ENCODE assay signal across 8 mouse cellular contexts in genomic region chr15:77269496-77269895, GRCm38 (mm10). TPM values are rescaled to one million over a fixed set of nuclear protein-coding genes. Genes with fewer than 3 reads are reported as not detected.
A peak's percentile ranks its signal among the peaks of the same experiment; 100 is the strongest.
DNase-seq lines count a peak whose midpoint lies in the region; ATAC-seq and TF ChIP-seq lines count a peak whose summit lies in the region.
"Not testable (repeated sequence)": the region's sequence is repeated elsewhere in the genome, so short reads cannot be mapped to it uniquely, and the experiment has no call there.

No protein-coding gene starts in this region.

- not testable (repeated sequence) for H3K4me3 ChIP-seq in lung, postnatal 0 days (ENCODE audit: low read depth, low read length); midbrain, embryonic 11.5 days (ENCODE audit: low read depth, low read length)

- H3K27ac ChIP-seq in lung, postnatal 0 days (ENCODE audit: low read length); midbrain, embryonic 11.5 days (ENCODE audit: low read depth, low read length): not testable (repeated sequence)

- H3K9ac ChIP-seq in lung, postnatal 0 days (replicated peaks; ENCODE audit: low read depth); midbrain, embryonic 11.5 days (ENCODE audit: low read length): not testable (repeated sequence)

- H3K9me3 ChIP-seq in lung, postnatal 0 days (ENCODE audit: low read length); midbrain, embryonic 11.5 days (ENCODE audit: control insufficient read depth, low read length): not testable (repeated sequence)

- not testable (repeated sequence) for TF ChIP-seq CTCF in lung, postnatal 0 days (IDR thresholded peaks at IDR 0.05)

- ATAC-seq in lung, postnatal 0 days = peak; percentile 28; the same call in 1 of the 2 replicates
- not testable (repeated sequence) for ATAC-seq in midbrain, embryonic 11.5 days (ENCODE audit: low FRiP score)

- WGBS in lung, postnatal 0 days = 35% methylated on average over 1 of the region's 1 CpGs
- 95% methylated on average over 1 of the region's 1 CpGs for WGBS in midbrain, embryonic 11.5 days

- not testable (repeated sequence) for H3K27me3 ChIP-seq in lung, postnatal 0 days (replicated peaks; ENCODE audit: insufficient read depth, low read length); midbrain, embryonic 11.5 days (ENCODE audit: control insufficient read depth, insufficient read depth, low read length)

- H3K36me3 ChIP-seq in lung, postnatal 0 days (ENCODE audit: insufficient read depth, low read length); midbrain, embryonic 11.5 days (ENCODE audit: control insufficient read depth, insufficient read depth, low read length): not testable (repeated sequence)

- not testable (repeated sequence) for H3K4me2 ChIP-seq in lung, postnatal 0 days (replicated peaks; ENCODE audit: low read depth, low read length); midbrain, embryonic 11.5 days

- peak; percentile 27; the same call in 1 of the 2 replicates for TF ChIP-seq EP300 in lung, postnatal 0 days (IDR thresholded peaks at IDR 0.05)

- not testable (repeated sequence) for H3K4me1 ChIP-seq in lung, postnatal 0 days (ENCODE audit: insufficient read depth, low read depth, low read length); midbrain, embryonic 11.5 days (ENCODE audit: control insufficient read depth, insufficient read depth, low read length)

- peak; percentile 54 for DNase-seq in NIH3T3 (ENCODE audit: low read depth)
- DNase-seq in frontal cortex, adult 2 months (ENCODE audit: extremely low spot score in 1 of 2, low spot score in 1 of 2) = peak; percentile 66 to 81
- peak; percentile 40 to 48 for DNase-seq in heart, adult 18-20 months
- peak; percentile 35 to 42 for DNase-seq in layer of hippocampus, adult 8-10 months (ENCODE audit: low spot score in 2 of 2)
- DNase-seq in left cerebral cortex, adult 9 months (ENCODE audit: low spot score in 2 of 2) = peak; percentile 50 to 62
- DNase-seq in lung, postnatal 0 days (ENCODE audit: low spot score) = peak; percentile 51
- DNase-seq in midbrain, embryonic 11.5 days (ENCODE audit: low spot score, missing footprints) = peak; percentile 51
- DNase-seq in telencephalon, adult 2 months (ENCODE audit: low read depth, low spot score) = peak; percentile 88

RNA-seq across cellular contexts. Expression of gene Rbfox2, which starts 37.3 kb away (rescaled TPM):
- polyA plus RNA-seq in frontal cortex, adult 2 months (2012; rRNA removed) = 200 and 212 TPM in 2 replicates
- total RNA-seq in heart, adult 18-20 months (2021) = 10 to 100 TPM; 86.5 to 90.5 TPM
- 100 to 1,000 TPM; 200 to 279 (median 237) TPM for total RNA-seq in layer of hippocampus, adult 8-10 months (2022)
- 17.4 and 18.8 TPM in 2 replicates for polyA plus RNA-seq in lung, postnatal 0 days (2015; fragmentation: Nextera tagmentation; extraction: Ambion mirVana)
- polyA plus RNA-seq in midbrain, embryonic 11.5 days (2014; fragmentation: Nextera tagmentation; extraction: Ambion mirVana) = 73.2 and 79.9 TPM in 2 replicates
